Mouse (Mus musculus) megakaryocyte, embryonic 14.5 days (primary cell): ENCODE results near the gene Mgat5b. TPM values are rescaled to one million over a fixed set of nuclear protein-coding genes. Genes with fewer than 3 reads are reported as not detected.

ENCODE experiments used
- H3K27me3 ChIP-seq: replicated peaks from 2 replicates; pipeline ENCODE3; 2012; ENCODE audit warnings: inconsistent platforms
- H3K36me3 ChIP-seq: replicated peaks from 2 replicates; pipeline ENCODE3; 2012; ENCODE audit warnings: low read length, inconsistent platforms, mixed read lengths
- H3K4me1 ChIP-seq: 2 replicates; pipeline ENCODE4 v1.6.1; 2012; ENCODE audit warnings: inconsistent platforms
- H3K4me3 ChIP-seq: replicated peaks from 2 replicates; pipeline ENCODE3; 2012; ENCODE audit warnings: moderate library complexity, mild to moderate bottlenecking, inconsistent platforms
- H3K9me3 ChIP-seq: 2 replicates; pipeline ENCODE4 v1.6.1; 2012; ENCODE audit warnings: inconsistent platforms
- FLI1 ChIP-seq: IDR thresholded peaks from 2 replicates; pipeline ENCODE4 v1.6.1; 2012; ENCODE audit warnings: low read length, inconsistent platforms, mixed read lengths
- GATA1 ChIP-seq: IDR thresholded peaks from 3 replicates; pipeline ENCODE4 v1.6.1; 2012; ENCODE audit warnings: mixed read lengths, low read length, inconsistent platforms, borderline replicate concordance
- polyA plus RNA-seq: library from polyadenylated mRNA; stranded (reverse); fragments of >175 nt; gene quantifications from 2 replicates; pipeline ENCODE4 v1.2.3, GENCODE M21; 2012; ENCODE audit warnings: low replicate concordance; ENCODE audit not compliant: insufficient read depth

Gene Mgat5b
- polyA plus RNA-seq, 1 experiment = not detected

DNA sequence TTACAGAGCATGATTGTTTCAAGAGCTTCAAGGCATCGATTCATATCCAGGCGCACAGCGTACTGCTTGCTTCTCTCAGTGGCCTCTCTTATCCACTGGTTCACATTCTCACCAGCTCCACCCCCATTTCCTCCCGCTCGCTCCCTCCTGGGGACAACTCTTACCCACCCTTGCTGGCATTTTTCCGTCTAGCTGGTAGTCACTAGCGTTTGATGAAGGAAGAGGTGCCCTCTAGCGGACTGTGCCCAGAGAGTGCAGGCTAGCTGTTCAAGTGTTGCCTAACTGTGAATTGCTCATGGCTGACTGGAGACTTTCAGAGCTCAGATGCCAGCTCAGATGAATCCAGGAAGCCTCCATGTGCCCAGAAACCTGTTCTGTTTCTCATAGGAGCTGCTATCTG, 99.7 kb downstream of the Mgat5b start:
- 0 out of 2 replicates have a peak, but pooled peaks cover 4% of the 10 kb centered on the region for H3K4me1 ChIP-seq
- no peaks in the 10 kb centered on the region for H3K36me3 ChIP-seq
- peak overlapping the region; percentile 51 for H3K4me3 ChIP-seq
- peaks cover 51% of the 10 kb centered on the region for H3K27me3 ChIP-seq
- H3K9me3 ChIP-seq = peaks cover 17% of the 10 kb centered on the region
- TF ChIP-seq FLI1 (no peak), GATA1 (no peak)

- no peaks in the 10 kb centered on the region for H3K36me3 ChIP-seq
- H3K9me3 ChIP-seq = peaks cover 32% of the 10 kb centered on the region
- 0 out of 2 replicates have a peak, but pooled peaks cover 4% of the 10 kb centered on the region for H3K4me1 ChIP-seq
- no peak overlapping the region for H3K4me3 ChIP-seq
- no peak for TF ChIP-seq FLI1
- no peak for TF ChIP-seq GATA1
- peaks cover 51% of the 10 kb centered on the region for H3K27me3 ChIP-seq
These were observed 102.4 kb downstream of the Mgat5b start for GRCm38 (mm10) chr11:117021026-117021425.

- Histone ChIP-seq H3K27me3 (peaks cover 55% of the 10 kb centered on the region), H3K4me1 (peaks cover 13% of the 10 kb centered on the region), H3K4me3 (no peak overlapping the region), H3K9me3 (peaks cover 37% of the 10 kb centered on the region), H3K36me3 (no peaks in the 10 kb centered on the region)
- TF ChIP-seq GATA1 (no peak), FLI1 (no peak)
These were observed 104.9 kb downstream of the Mgat5b start for GRCm38 (mm10) chr11:117023537-117023936.

DNA sequence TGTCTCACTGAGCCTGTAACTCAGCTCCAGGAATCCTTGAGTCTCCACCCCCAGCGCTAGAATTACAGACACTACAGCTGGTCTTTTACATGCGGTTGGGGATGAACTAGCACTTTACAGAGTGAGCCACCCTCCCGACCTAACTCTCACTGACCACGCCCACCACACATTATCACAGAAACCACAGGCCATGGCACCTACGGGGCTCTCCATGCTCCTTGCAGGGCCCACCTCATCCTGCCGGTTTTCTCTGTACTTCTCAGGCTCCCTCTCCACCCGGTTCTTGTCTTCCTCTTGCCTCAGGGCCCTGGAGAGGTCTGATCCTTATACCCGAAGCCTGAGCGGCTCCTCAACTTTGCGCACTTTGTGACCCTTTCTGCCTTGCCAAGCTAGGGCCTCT, 109.0 kb downstream of the Mgat5b start:
- Histone ChIP-seq H3K27me3 (peaks cover 69% of the 10 kb centered on the region), H3K4me3 (peak overlapping the region; percentile 50), H3K4me1 (peaks cover 20% of the 10 kb centered on the region), H3K9me3 (peaks cover 37% of the 10 kb centered on the region), H3K36me3 (no peaks in the 10 kb centered on the region)
- TF ChIP-seq FLI1 (no peak), GATA1 (no peak)

DNA sequence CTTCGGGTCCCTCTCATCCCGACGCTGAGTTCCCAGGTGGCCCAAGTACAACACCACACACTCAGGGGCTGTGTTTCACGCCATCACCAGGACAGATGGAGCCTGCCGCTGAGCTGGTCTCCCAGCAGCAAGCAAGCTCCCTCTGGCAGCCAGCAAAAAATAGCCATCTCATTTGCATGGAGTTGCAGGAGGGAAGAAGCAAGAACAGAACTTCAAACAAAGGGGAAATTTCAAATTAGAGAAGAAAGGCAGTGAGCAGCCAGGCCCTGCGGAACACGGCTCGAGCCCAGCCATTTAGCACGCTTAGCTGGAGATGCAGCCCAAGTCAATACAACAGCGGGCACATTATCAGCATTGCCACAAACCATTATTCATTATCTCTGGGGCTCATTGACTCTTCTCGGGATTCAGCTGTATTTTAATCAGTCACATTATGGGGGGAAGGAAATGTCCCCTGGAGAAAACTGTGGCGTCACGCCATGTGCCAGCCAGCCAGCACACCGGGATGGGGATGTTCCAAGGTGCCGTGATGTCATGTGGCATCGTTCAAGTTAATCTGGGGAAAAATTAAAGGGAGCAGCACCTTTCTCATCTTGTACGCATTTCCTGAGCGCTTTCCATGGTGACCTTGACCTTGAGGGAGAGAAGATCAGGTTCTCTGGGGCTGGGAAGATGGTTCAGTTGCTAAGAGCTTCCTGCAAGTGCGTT, 110.4 kb downstream of the Mgat5b start:
- no peak for TF ChIP-seq GATA1
- TF ChIP-seq FLI1 = no peak
- Histone ChIP-seq H3K4me3 (no peak overlapping the region), H3K4me1 (peaks cover 20% of the 10 kb centered on the region), H3K9me3 (peaks cover 34% of the 10 kb centered on the region), H3K36me3 (no peaks in the 10 kb centered on the region), H3K27me3 (peaks cover 72% of the 10 kb centered on the region)

- H3K9me3 ChIP-seq = peaks cover 31% of the 10 kb centered on the region
- TF ChIP-seq FLI1 = no peak
- TF ChIP-seq GATA1 = no peak
- H3K4me3 ChIP-seq = no peak overlapping the region
- H3K4me1 ChIP-seq = peaks cover 20% of the 10 kb centered on the region
- peaks cover 72% of the 10 kb centered on the region for H3K27me3 ChIP-seq
- H3K36me3 ChIP-seq = no peaks in the 10 kb centered on the region
These were observed 110.9 kb downstream of the Mgat5b start for GRCm38 (mm10) chr11:117029569-117029955.

DNA sequence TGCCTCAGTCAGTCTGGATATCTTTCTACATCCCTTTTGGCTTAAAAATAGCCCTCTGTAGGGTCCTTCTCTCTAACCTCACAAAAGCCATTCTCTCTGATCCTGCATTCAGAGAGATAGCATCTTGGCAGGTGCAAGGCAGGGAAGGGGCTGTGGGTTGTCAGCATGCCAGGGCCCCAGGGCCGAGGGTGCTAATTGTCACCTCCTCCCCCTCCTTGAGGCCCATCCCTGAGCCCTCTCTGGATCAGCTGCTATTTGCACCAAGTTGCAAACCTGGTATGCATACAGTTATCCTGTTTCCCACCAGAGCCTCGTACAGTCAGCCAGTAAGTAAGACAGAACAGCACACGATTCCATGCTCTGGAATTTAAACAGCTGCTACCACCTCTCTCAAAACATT, 111.4 kb downstream of the Mgat5b start:
- peaks cover 72% of the 10 kb centered on the region for H3K27me3 ChIP-seq
- H3K4me1 ChIP-seq = peaks cover 20% of the 10 kb centered on the region
- peaks cover 28% of the 10 kb centered on the region for H3K9me3 ChIP-seq
- TF ChIP-seq FLI1 (no peak), GATA1 (no peak)
- H3K4me3 ChIP-seq = no peak overlapping the region
- H3K36me3 ChIP-seq = no peaks in the 10 kb centered on the region

GRCm38 (mm10) chr11:117030471-117031101, 111.9 kb downstream of the Mgat5b start:
- Histone ChIP-seq H3K9me3 (peaks cover 29% of the 10 kb centered on the region), H3K4me3 (no peak overlapping the region), H3K36me3 (no peaks in the 10 kb centered on the region), H3K4me1 (peaks cover 20% of the 10 kb centered on the region), H3K27me3 (peaks cover 75% of the 10 kb centered on the region)
- no peak for TF ChIP-seq FLI1
- no peak for TF ChIP-seq GATA1

- Histone ChIP-seq H3K9me3 (peaks cover 24% of the 10 kb centered on the region), H3K4me3 (no peak overlapping the region), H3K4me1 (peaks cover 20% of the 10 kb centered on the region), H3K27me3 (peaks cover 75% of the 10 kb centered on the region), H3K36me3 (no peaks in the 10 kb centered on the region)
- TF ChIP-seq FLI1 = no peak
These were observed 112.6 kb downstream of the Mgat5b start for GRCm38 (mm10) chr11:117031249-117031648.

- Histone ChIP-seq H3K4me1 (peaks cover 20% of the 10 kb centered on the region), H3K36me3 (no peaks in the 10 kb centered on the region), H3K4me3 (no peak overlapping the region), H3K27me3 (peaks cover 64% of the 10 kb centered on the region), H3K9me3 (peaks cover 31% of the 10 kb centered on the region)
- TF ChIP-seq FLI1 (no peak), GATA1 (no peak)
These were observed 117.1 kb downstream of the Mgat5b start for GRCm38 (mm10) chr11:117035661-117036336.

Other genes with a start within 250 kb of the Mgat5b start
- not detected in 2 replicates for gene St6galnac1, start 143.4 kb upstream of the Mgat5b start, polyA plus RNA-seq
- not detected in 2 replicates for gene Mxra7, start 90.8 kb upstream of the Mgat5b start, polyA plus RNA-seq
- gene Mettl23, start 75.6 kb upstream of the Mgat5b start, polyA plus RNA-seq = 14.3 and 18.3 TPM in 2 replicates
- gene Jmjd6, start 75.4 kb upstream of the Mgat5b start, polyA plus RNA-seq = 29.3 and 63.2 TPM in 2 replicates
- 12.5 and 24.2 TPM in 2 replicates for gene Mfsd11, start 66.4 kb upstream of the Mgat5b start, polyA plus RNA-seq
- 784 and 1,500 TPM in 2 replicates for gene Srsf2, start 65.8 kb upstream of the Mgat5b start, polyA plus RNA-seq
- 46.1 and 70.6 TPM in 2 replicates for gene Sec14l1, start 196.3 kb downstream of the Mgat5b start, polyA plus RNA-seq